Mouse (Mus musculus) lung, postnatal 0 days (tissue): Measurements from ENCODE around the gene Tmc2.

ENCODE experiments used
- CTCF ChIP-seq: IDR thresholded peaks from 2 replicates; pipeline ENCODE4 v1.5.1; 2016; ENCODE audit warnings: antibody characterized with exemption, mild to moderate bottlenecking
- EP300 ChIP-seq: IDR thresholded peaks from 2 replicates; pipeline ENCODE4 v1.6.1; 2016; ENCODE audit warnings: antibody characterized with exemption, mild to moderate bottlenecking, control low read depth

DNA sequence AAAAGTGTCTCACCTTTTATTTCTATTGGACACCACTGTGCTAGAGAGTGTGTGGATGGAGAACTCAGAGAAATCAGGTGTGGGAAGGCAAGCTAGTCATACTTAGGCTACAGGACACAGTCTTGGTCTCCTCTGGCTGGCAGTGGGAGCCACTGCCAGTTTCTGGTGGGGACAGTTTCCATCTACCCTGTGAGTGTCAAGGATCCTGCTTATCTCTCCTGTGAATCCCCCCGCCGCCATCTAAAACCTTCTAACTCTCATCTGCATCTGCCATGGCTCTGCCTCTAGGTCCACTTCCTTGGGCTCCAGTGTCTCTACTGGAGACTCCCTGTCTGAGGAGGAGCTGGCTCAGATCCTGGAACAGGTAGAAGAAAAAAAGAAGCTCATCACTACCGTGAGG, 13.0 kb downstream of the Tmc2 start:
- TF ChIP-seq CTCF (no peak), EP300 (no peak)
